Mouse (Mus musculus) layer of hippocampus, adult 2 months (tissue): ENCODE data around the gene Mamdc4. TPM values are rescaled to one million over a fixed set of nuclear protein-coding genes. Genes with fewer than 3 reads are reported as not detected.

Source experiments
- DNase-seq, 2 experiments: peaks; one replicate each; pipeline ENCODE4 v3.0.0; 2022; ENCODE audit warnings: low spot score in 2 of 2
- H3K27ac ChIP-seq: fragments of 200-600 bp; 2 replicates; pipeline ENCODE4 v1.8.1; 2022
- H3K4me3 ChIP-seq: fragments of 200-600 bp; 2 replicates; pipeline ENCODE4 v1.8.1; 2022; ENCODE audit warnings: mild to moderate bottlenecking
- CTCF ChIP-seq: fragments of 200-600 bp; conservative IDR thresholded peaks from 2 replicates; pipeline ENCODE4 v1.8.1; 2022; ENCODE audit warnings: antibody characterized with exemption, mild to moderate bottlenecking, moderate library complexity
- total RNA-seq, 2 experiments: library from RNA; stranded (reverse); gene quantifications; 2 replicates each; pipeline ENCODE4 v1.2.3; 2021

Mamdc4 gene
- total RNA-seq, 2 experiments from 2014 or later, result 2.8 to 3.5 TPM

GRCm38 (mm10) chr2:25596765-25597510 lies 22.3 kb upstream of the Mamdc4 start:
- Histone ChIP-seq H3K4me3 (no peak overlapping the region), H3K27ac (no peak overlapping the region)
- no peak for DNase-seq
- no peak for TF ChIP-seq CTCF

GRCm38 (mm10) chr2:25591863-25592262 lies 17.2 kb upstream of the Mamdc4 start:
- peak; percentile 83 for TF ChIP-seq CTCF
- peak in 1 of 2 experiments; percentile 52 for DNase-seq
- Histone ChIP-seq H3K4me3 (no peak overlapping the region), H3K27ac (no peak overlapping the region)

GRCm38 (mm10) chr2:25588227-25588907 lies 13.7 kb upstream of the Mamdc4 start:
- Histone ChIP-seq H3K27ac (peak overlapping the region; percentile 47; the same call in 1 of the 2 replicates), H3K4me3 (no peak overlapping the region)
- DNase-seq, result no peak
- no peak for TF ChIP-seq CTCF

GRCm38 (mm10) chr2:25587290-25587689 lies 12.6 kb upstream of the Mamdc4 start:
- TF ChIP-seq CTCF, result no peak
- DNase-seq, result no peak

GRCm38 (mm10) chr2:25585601-25586000 lies 11.0 kb upstream of the Mamdc4 start:
- peak overlapping the region; percentile 97 for H3K27ac ChIP-seq
- no peak for TF ChIP-seq CTCF

More at GRCm38 (mm10) chr2:25587290-25587689, 12.6 kb upstream of the Mamdc4 start:
- H3K27ac ChIP-seq, result 0 out of 2 replicates have a peak overlapping the region, but pooled peaks have one; percentile 47
- no peak overlapping the region for H3K4me3 ChIP-seq

GRCm38 (mm10) chr2:25584856-25585255 lies 10.2 kb upstream of the Mamdc4 start:
- DNase-seq, result peak in 1 of 2 experiments; percentile 45
- no peak for TF ChIP-seq CTCF
- H3K27ac ChIP-seq, result peak overlapping the region; percentile 97
- H3K4me3 ChIP-seq, result no peak overlapping the region

More at GRCm38 (mm10) chr2:25585601-25586000, 11.0 kb upstream of the Mamdc4 start:
- no peak for DNase-seq
- no peak overlapping the region for H3K4me3 ChIP-seq

GRCm38 (mm10) chr2:25584152-25584551 lies 9.5 kb upstream of the Mamdc4 start:
- H3K27ac ChIP-seq, result peak overlapping the region; percentile 97
- no peak for DNase-seq
- no peak for TF ChIP-seq CTCF
- no peak overlapping the region for H3K4me3 ChIP-seq

GRCm38 (mm10) chr2:25583571-25583970 lies 8.9 kb upstream of the Mamdc4 start:
- Histone ChIP-seq H3K4me3 (no peak overlapping the region), H3K27ac (peak overlapping the region; percentile 97)
- TF ChIP-seq CTCF, result no peak
- no peak for DNase-seq

GRCm38 (mm10) chr2:25583120-25583481 lies 8.5 kb upstream of the Mamdc4 start:
- no peak for DNase-seq
- Histone ChIP-seq H3K27ac (peak overlapping the region; percentile 97), H3K4me3 (no peak overlapping the region)
- no peak for TF ChIP-seq CTCF

- TF ChIP-seq CTCF, result 0 out of 2 replicates have a peak, but pooled peaks have one; percentile 8
- peak overlapping the region; percentile 97 for H3K27ac ChIP-seq
- peak; percentile 90 to 91 for DNase-seq
- peak overlapping the region; percentile 63 for H3K4me3 ChIP-seq
These were observed 7.9 kb upstream of the Mamdc4 start for GRCm38 (mm10) chr2:25582466-25583119.

- peak overlapping the region; percentile 63 for H3K4me3 ChIP-seq
- peak overlapping the region; percentile 97 for H3K27ac ChIP-seq
- TF ChIP-seq CTCF, result no peak
- DNase-seq, result peak in 1 of 2 experiments; percentile 42
These were observed 7.3 kb upstream of the Mamdc4 start for GRCm38 (mm10) chr2:25581901-25582301.

- peak within 1 kb of the TSS; percentile 63 for H3K4me3 ChIP-seq
- peak; percentile 83 to 84 for DNase-seq
- peak within 1 kb of the TSS; percentile 97 for H3K27ac ChIP-seq
- peak; percentile 99 for TF ChIP-seq CTCF
These were observed 6.7 kb upstream of the Mamdc4 start, which contains the start of gene Ajm1 for GRCm38 (mm10) chr2:25581294-25581864. Gene Ajm1 (minus strand): TSS chr2:25581757.

- Histone ChIP-seq H3K27ac (peak overlapping the region; percentile 97), H3K4me3 (peak overlapping the region; percentile 63)
- no peak for TF ChIP-seq CTCF
- DNase-seq, result peak; percentile 49 to 55
These were observed 6.0 kb upstream of the Mamdc4 start for GRCm38 (mm10) chr2:25580621-25581101.
